Mouse (Mus musculus) midbrain, embryonic 15.5 days (tissue): ENCODE measurements at regions not wholly inside any gene's neighbourhood (a gene's known extent, or its start where the extent isn't known, plus 50 kb on each side); places are given as distances from the start of the nearest gene placed in this dataset.

Experiments
- ATAC-seq: fragments of 200-750 bp; cut with Nextera tagmentation; replicated peaks from 2 replicates; pipeline ENCODE4 v1.8.0; 2017; ENCODE audit warnings: moderate TSS enrichment
- H3K27ac ChIP-seq: fragments of 300-500 bp; sonication (generic); 2 replicates; pipeline ENCODE4 v1.5.1; 2015; ENCODE audit warnings: mild to moderate bottlenecking, inconsistent platforms
- H3K27me3 ChIP-seq: fragments of 300-500 bp; sonication (generic); replicated peaks from 2 replicates; pipeline ENCODE4 v1.6.1; 2015; ENCODE audit warnings: inconsistent platforms
- H3K36me3 ChIP-seq: fragments of 300-500 bp; sonication (generic); replicated peaks from 2 replicates; pipeline ENCODE4 v1.6.1; 2015; ENCODE audit warnings: inconsistent platforms
- H3K4me1 ChIP-seq: fragments of 300-500 bp; sonication (generic); 2 replicates; pipeline ENCODE4 v1.6.1; 2015; ENCODE audit warnings: inconsistent platforms
- H3K4me2 ChIP-seq: fragments of 300-500 bp; sonication (generic); 2 replicates; pipeline ENCODE4 v1.6.1; 2015; ENCODE audit warnings: inconsistent platforms, mild to moderate bottlenecking, moderate library complexity
- H3K4me3 ChIP-seq: fragments of 300-500 bp; sonication (generic); 2 replicates; pipeline ENCODE4 v1.5.1; 2015; ENCODE audit warnings: mild to moderate bottlenecking, inconsistent platforms
- H3K9ac ChIP-seq: fragments of 300-500 bp; sonication (generic); 2 replicates; pipeline ENCODE4 v1.6.1; 2015; ENCODE audit warnings: mild to moderate bottlenecking, inconsistent platforms
- H3K9me3 ChIP-seq: fragments of 300-500 bp; sonication (generic); 2 replicates; pipeline ENCODE4 v1.6.1; 2016; ENCODE audit warnings: inconsistent platforms
- WGBS: fragments of 180-500 bp; shearing (Covaris S2); methylation state at CpG from one replicate; pipeline ENCODE4 v1.1.7; 2015; ENCODE audit warnings: mixed read lengths; 5-methylcytosine and 5-hydroxymethylcytosine counted together

DNA sequence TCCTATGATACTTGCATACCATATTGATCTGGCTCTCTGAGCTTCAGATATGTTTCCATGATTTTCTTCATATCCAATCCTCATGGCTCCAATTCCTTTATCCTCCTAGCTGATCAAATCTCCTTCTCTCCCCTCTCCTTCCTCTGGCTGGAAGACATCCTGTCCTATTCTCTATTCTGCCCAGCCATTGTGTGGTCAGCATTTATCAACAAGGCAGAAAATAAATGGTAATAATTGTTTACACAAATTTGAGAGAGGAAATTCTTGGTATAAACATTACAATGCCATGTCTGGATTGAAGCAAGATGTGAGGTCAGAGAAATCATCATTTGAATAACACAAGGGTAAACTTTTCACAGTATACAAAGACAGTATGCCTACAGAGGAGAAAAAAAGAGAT, 158.2 kb downstream of the Naf1 start:
- no peak for ATAC-seq
- Histone ChIP-seq H3K9me3 (no peaks in the 10 kb centered on the region), H3K4me3 (no peak overlapping the region), H3K4me1 (no peaks in the 10 kb centered on the region), H3K27me3 (no peaks in the 10 kb centered on the region), H3K9ac (no peak overlapping the region), H3K36me3 (no peaks in the 10 kb centered on the region), H3K4me2 (no peak overlapping the region), H3K27ac (no peak overlapping the region)

DNA sequence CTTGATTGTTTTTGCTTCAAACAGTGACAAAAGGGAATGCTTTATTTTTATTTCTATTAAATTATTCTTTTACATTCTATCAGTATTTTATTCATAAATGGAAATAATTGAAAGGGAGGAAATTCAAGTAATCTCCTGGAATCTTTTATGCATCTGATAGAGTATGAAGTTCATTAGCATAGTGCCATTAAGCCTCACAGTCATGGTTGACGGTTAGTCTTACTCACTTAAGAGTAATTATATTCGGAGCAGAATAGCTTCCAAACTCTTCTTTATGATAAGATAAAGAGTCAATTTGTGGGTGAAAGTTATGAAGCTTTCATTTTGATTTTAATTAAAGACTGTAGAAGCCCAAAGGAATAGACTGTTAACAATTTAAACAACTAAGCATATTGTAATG, 172.8 kb downstream of the Naf1 start:
- WGBS: 53% methylated on average over 2 of the region's 2 CpGs
- H3K9me3 ChIP-seq: no peaks in the 10 kb centered on the region
- H3K4me1 ChIP-seq: no peaks in the 10 kb centered on the region
- H3K4me3 ChIP-seq: no peak overlapping the region
- H3K4me2 ChIP-seq: no peak overlapping the region
- no peaks in the 10 kb centered on the region for H3K27me3 ChIP-seq
- no peaks in the 10 kb centered on the region for H3K36me3 ChIP-seq
- H3K9ac ChIP-seq: no peak overlapping the region
- H3K27ac ChIP-seq: no peak overlapping the region
- ATAC-seq: no peak

DNA sequence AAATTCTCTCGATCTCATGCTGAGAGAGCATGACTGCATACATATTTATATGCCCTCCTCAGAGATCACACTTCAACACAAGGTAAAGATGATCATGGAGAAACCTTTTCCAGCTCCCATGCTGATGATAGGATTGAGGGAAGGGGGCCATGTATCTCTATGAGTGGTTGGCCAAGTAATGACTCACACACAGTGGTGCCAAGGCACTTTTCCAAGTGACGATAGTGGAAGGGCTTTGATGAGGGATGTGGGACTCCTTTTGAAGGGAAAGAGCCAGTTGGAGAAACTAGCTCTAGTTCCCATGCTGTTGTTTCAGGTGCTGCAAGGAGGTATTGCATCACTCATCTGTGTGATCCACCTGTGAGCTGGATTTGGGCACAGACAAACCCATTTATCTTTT, 201.5 kb downstream of the Naf1 start:
- H3K36me3 ChIP-seq: no peaks in the 10 kb centered on the region
- ATAC-seq: no peak
- no peaks in the 10 kb centered on the region for H3K9me3 ChIP-seq
- H3K27ac ChIP-seq: no peak overlapping the region
- H3K4me3 ChIP-seq: no peak overlapping the region
- H3K4me1 ChIP-seq: no peaks in the 10 kb centered on the region
- no peak overlapping the region for H3K9ac ChIP-seq
- WGBS: 82% methylated on average over 2 of the region's 2 CpGs
- no peaks in the 10 kb centered on the region for H3K27me3 ChIP-seq
- H3K4me2 ChIP-seq: no peak overlapping the region

DNA sequence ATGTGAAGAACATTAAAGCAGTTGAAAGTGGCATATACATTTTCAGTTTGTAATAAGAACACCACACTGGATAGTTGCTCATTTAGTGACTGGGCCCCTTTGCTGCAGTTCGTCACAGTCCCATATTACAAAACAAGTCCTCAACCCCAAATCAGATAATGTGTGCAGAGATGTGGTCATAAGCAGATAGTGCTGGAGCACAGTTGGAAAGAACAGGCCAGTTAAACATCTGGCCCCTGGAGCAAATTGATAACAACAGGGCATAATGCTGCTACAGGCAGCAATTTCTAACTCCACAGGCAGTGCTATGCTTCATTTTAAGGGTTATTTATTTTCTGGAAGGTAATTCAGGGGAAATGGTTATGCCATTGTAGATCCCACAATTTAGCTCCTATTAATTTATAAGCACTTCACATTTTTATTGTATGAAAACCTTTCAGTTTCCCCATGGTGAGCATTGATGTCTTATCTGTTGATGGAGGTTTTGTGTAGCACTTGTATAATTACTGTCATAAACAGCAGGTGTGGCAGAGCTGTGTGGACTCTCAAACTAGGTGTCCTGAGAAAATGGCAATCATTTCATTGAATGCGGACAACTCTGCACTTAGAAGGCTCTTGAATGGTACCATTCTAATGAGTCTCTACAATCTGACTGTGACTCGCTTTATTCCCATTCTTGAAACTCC, 208.2 kb downstream of the Naf1 start:
- Histone ChIP-seq H3K4me1 (no peaks in the 10 kb centered on the region), H3K9ac (no peak overlapping the region), H3K4me3 (no peak overlapping the region), H3K27ac (no peak overlapping the region), H3K9me3 (no peaks in the 10 kb centered on the region), H3K4me2 (no peak overlapping the region), H3K36me3 (no peaks in the 10 kb centered on the region), H3K27me3 (no peaks in the 10 kb centered on the region)
- 89% methylated on average over 3 of the region's 3 CpGs for WGBS
- no peak for ATAC-seq

DNA sequence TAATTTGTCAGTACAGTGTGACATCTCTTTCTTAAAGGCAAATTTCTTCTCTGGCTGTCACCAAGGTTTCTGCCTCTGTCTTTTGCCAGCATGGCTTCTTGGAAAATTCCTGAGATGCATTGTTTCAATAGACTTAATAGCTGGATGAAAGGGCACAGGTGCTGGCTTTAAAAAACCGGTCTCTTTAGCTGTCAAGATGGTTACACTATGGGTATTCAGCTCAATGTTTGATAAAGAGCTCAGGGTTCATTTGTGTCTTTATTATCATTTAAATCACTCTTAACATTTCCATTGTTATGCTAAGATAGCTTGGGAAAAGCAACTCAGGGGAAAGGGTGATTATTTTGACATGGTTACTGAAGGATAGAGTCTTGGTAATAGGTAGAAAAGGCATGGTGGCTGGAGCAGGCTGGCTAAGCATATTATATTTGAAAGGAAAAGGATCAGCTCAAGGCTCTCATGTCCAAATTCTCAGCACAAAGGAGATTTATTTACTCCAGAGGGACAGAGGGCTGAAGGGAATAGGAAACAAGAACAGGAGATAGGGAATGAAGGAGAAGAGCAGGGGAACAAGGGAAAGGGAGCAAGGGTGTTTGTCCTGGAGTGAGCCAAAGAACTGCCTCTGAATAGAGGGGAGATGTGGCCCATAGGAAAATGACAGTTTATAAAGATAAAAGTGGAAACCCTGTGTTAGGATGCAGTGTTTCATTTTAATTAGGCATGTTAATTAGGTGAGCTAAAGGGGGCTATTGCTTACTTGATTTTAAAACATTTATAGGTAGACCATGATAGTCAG, 226.4 kb downstream of the Naf1 start:
- H3K9me3 ChIP-seq: no peaks in the 10 kb centered on the region
- ATAC-seq: 0 out of 2 replicates have a peak, but pooled peaks have one; percentile 60
- WGBS: 2% methylated on average over 1 of the region's 1 CpGs
- no peak overlapping the region for H3K4me2 ChIP-seq
- no peak overlapping the region for H3K4me3 ChIP-seq
- H3K4me1 ChIP-seq: 0 out of 2 replicates have a peak, but pooled peaks cover 5% of the 10 kb centered on the region
- no peak overlapping the region for H3K27ac ChIP-seq
- no peak overlapping the region for H3K9ac ChIP-seq
- H3K36me3 ChIP-seq: no peaks in the 10 kb centered on the region
- H3K27me3 ChIP-seq: no peaks in the 10 kb centered on the region
